Mouse (Mus musculus) midbrain, embryonic 15.5 days (tissue): ENCODE measurements around the gene Tpcn1. TPM values are rescaled to one million over a fixed set of nuclear protein-coding genes. Genes with fewer than 3 reads are reported as not detected.
A peak's percentile ranks its signal among the peaks of the same experiment; 100 is the strongest.
"Not testable (repeated sequence)": the region's sequence is repeated elsewhere in the genome, so short reads cannot be mapped to it uniquely, and the experiment has no call there.

Experiments
- ATAC-seq: fragments of 200-750 bp; cut with Nextera tagmentation; replicated peaks from 2 replicates; pipeline ENCODE4 v1.8.0; 2017; ENCODE audit warnings: moderate TSS enrichment
- H3K27ac ChIP-seq: fragments of 300-500 bp; sonication (generic); 2 replicates; pipeline ENCODE4 v1.5.1; 2015; ENCODE audit warnings: mild to moderate bottlenecking, inconsistent platforms
- H3K27me3 ChIP-seq: fragments of 300-500 bp; sonication (generic); replicated peaks from 2 replicates; pipeline ENCODE4 v1.6.1; 2015; ENCODE audit warnings: inconsistent platforms
- H3K36me3 ChIP-seq: fragments of 300-500 bp; sonication (generic); replicated peaks from 2 replicates; pipeline ENCODE4 v1.6.1; 2015; ENCODE audit warnings: inconsistent platforms
- H3K4me1 ChIP-seq: fragments of 300-500 bp; sonication (generic); 2 replicates; pipeline ENCODE4 v1.6.1; 2015; ENCODE audit warnings: inconsistent platforms
- H3K4me2 ChIP-seq: fragments of 300-500 bp; sonication (generic); 2 replicates; pipeline ENCODE4 v1.6.1; 2015; ENCODE audit warnings: inconsistent platforms, mild to moderate bottlenecking, moderate library complexity
- H3K4me3 ChIP-seq: fragments of 300-500 bp; sonication (generic); 2 replicates; pipeline ENCODE4 v1.5.1; 2015; ENCODE audit warnings: mild to moderate bottlenecking, inconsistent platforms
- H3K9ac ChIP-seq: fragments of 300-500 bp; sonication (generic); 2 replicates; pipeline ENCODE4 v1.6.1; 2015; ENCODE audit warnings: mild to moderate bottlenecking, inconsistent platforms
- H3K9me3 ChIP-seq: fragments of 300-500 bp; sonication (generic); 2 replicates; pipeline ENCODE4 v1.6.1; 2016; ENCODE audit warnings: inconsistent platforms
- WGBS: fragments of 180-500 bp; shearing (Covaris S2); methylation state at CpG from one replicate; pipeline ENCODE4 v1.1.7; 2015; ENCODE audit warnings: mixed read lengths; 5-methylcytosine and 5-hydroxymethylcytosine counted together
- polyA plus RNA-seq: library from polyadenylated mRNA; unstranded; fragments of >200 nt; fragmentation: Nextera tagmentation; extraction: Ambion mirVana; gene quantifications from 2 replicates; pipeline ENCODE4 v1.2.1, GENCODE M21; 2015

The Tpcn1 gene
- polyA plus RNA-seq, 1 experiment from 2014 or later, result 17.7 TPM

- Histone ChIP-seq H3K9me3 (no peaks in the 10 kb centered on the region), H3K4me1 (peaks cover 20% of the 10 kb centered on the region; the same call in 1 of the 2 replicates), H3K4me2 (no peak overlapping the region), H3K9ac (no peak overlapping the region), H3K27me3 (peaks cover 13% of the 10 kb centered on the region), H3K4me3 (no peak overlapping the region), H3K27ac (no peak overlapping the region), H3K36me3 (no peaks in the 10 kb centered on the region)
- no peak for ATAC-seq
- WGBS, result 34% methylated on average over 15 of the region's 15 CpGs
Observed at GRCm38 (mm10) chr5:120512911-120513555, 75.4 kb downstream of the Tpcn1 start.

- peak overlapping the region; percentile 40 for H3K4me3 ChIP-seq
- WGBS, result 42% methylated on average over 14 of the region's 14 CpGs
- peaks cover 20% of the 10 kb centered on the region; the same call in 1 of the 2 replicates for H3K4me1 ChIP-seq
- H3K9me3 ChIP-seq, result no peaks in the 10 kb centered on the region
- no peaks in the 10 kb centered on the region for H3K36me3 ChIP-seq
- peak overlapping the region; percentile 77 for H3K4me2 ChIP-seq
- no peak; the same call in 1 of the 2 replicates for ATAC-seq
- H3K9ac ChIP-seq, result no peak overlapping the region
- H3K27me3 ChIP-seq, result peaks cover 13% of the 10 kb centered on the region
- no peak overlapping the region for H3K27ac ChIP-seq
Observed at GRCm38 (mm10) chr5:120511643-120512220, 76.7 kb downstream of the Tpcn1 start.

- no peaks in the 10 kb centered on the region for H3K9me3 ChIP-seq
- peak within 1 kb of the TSS; percentile 77 for H3K4me2 ChIP-seq
- under 1% methylated on average over 36 of the region's 36 CpGs for WGBS
- H3K27ac ChIP-seq, result no peak within 1 kb of the TSS
- H3K9ac ChIP-seq, result 0 out of 2 replicates have a peak within 1 kb of the TSS, but pooled peaks have one; percentile 2
- peaks cover 13% of the 10 kb centered on the region for H3K27me3 ChIP-seq
- ATAC-seq, result peak; percentile 77
- peaks cover 20% of the 10 kb centered on the region; the same call in 1 of the 2 replicates for H3K4me1 ChIP-seq
- peak within 1 kb of the TSS; percentile 40 for H3K4me3 ChIP-seq
- no peaks in the 10 kb centered on the region for H3K36me3 ChIP-seq
Observed at GRCm38 (mm10) chr5:120510982-120511642, 77.4 kb downstream of the Tpcn1 start, which contains the start of gene Slc8b1. TSS of gene Slc8b1 (plus strand) at chr5:120511168.

DNA sequence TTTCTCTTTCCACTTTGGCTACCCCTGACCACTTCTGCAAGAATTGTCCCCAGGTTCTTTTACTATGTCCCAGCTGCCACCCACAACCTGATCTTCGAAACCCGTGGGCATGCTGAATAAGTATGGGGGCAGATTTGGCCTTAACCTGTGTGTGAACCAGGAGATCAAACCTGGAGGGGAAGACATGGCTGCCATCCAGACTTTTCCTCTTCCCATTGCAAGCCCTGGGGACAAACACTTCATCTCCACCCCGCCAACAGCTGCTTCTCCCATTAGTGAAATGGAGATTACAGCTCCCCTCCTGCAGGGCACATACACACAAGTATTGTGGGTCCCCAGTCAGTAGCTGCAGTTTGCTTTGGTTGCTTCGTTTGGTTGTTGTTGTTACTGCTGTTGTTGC is 81.2 kb downstream of the Tpcn1 start:
- Histone ChIP-seq H3K9ac (no peak overlapping the region), H3K36me3 (no peaks in the 10 kb centered on the region), H3K27me3 (peaks cover 13% of the 10 kb centered on the region), H3K9me3 (no peaks in the 10 kb centered on the region), H3K4me3 (no peak overlapping the region), H3K4me1 (peaks cover 17% of the 10 kb centered on the region), H3K27ac (no peak overlapping the region), H3K4me2 (no peak overlapping the region)
- WGBS, result 51% methylated on average over 4 of the region's 4 CpGs
- no peak for ATAC-seq

GRCm38 (mm10) chr5:120506490-120506889 is 82.0 kb downstream of the Tpcn1 start:
- no peaks in the 10 kb centered on the region for H3K9me3 ChIP-seq
- 62% methylated on average over 9 of the region's 9 CpGs for WGBS
- no peak overlapping the region for H3K4me2 ChIP-seq
- H3K27me3 ChIP-seq, result peaks cover 6% of the 10 kb centered on the region; the same call in 1 of the 2 replicates
- no peak overlapping the region for H3K9ac ChIP-seq
- ATAC-seq, result no peak
- H3K4me1 ChIP-seq, result peaks cover 25% of the 10 kb centered on the region
- H3K4me3 ChIP-seq, result no peak overlapping the region
- H3K27ac ChIP-seq, result no peak overlapping the region
- no peaks in the 10 kb centered on the region for H3K36me3 ChIP-seq

DNA sequence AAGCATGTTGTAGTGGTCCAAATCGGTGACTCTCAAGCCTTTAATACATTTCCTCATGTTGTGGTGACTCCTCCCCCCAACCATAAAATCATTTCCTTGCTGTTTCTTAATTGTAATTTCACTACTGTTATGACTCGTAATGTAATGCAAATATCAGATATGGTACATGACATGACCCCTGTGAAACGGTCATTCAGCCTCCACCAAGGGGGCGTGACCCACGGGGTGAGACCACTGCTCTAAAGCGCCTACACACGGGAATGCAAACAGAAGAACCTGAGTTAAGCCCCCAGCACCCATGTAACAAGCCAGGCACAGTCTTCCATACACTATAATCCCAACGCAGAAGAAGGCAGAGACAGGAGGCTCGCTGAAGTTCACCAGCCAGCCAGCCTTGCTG is 82.7 kb downstream of the Tpcn1 start:
- Histone ChIP-seq H3K9me3 (no peaks in the 10 kb centered on the region), H3K4me2 (no peak overlapping the region), H3K27ac (no peak overlapping the region), H3K9ac (no peak overlapping the region), H3K36me3 (no peaks in the 10 kb centered on the region), H3K4me3 (no peak overlapping the region), H3K4me1 (peaks cover 21% of the 10 kb centered on the region), H3K27me3 (no peaks in the 10 kb centered on the region)
- no peak for ATAC-seq
- 75% methylated on average over 9 of the region's 9 CpGs for WGBS

DNA sequence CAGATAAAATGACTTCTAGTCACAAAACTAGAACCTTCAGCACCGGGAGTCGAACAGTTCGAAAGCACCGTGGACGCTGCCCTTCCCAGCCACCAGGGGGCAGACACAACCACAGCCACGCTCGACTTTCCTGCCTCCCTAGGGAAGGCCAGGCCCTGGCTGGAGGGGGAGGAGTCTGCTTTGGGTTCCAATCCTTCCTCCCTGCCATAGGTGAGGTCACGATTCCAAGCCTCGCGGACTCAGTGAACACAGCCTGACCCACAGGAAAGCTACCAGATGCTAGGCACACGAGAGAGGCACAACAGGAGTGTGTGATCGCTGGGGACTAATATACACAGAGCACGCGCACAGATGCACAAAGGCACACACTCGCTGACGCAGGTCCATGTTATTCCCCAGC is 83.1 kb downstream of the Tpcn1 start:
- Histone ChIP-seq H3K36me3 (no peaks in the 10 kb centered on the region), H3K4me2 (no peak overlapping the region), H3K27ac (no peak overlapping the region), H3K9me3 (no peaks in the 10 kb centered on the region), H3K4me1 (peaks cover 19% of the 10 kb centered on the region), H3K4me3 (no peak overlapping the region), H3K27me3 (no peaks in the 10 kb centered on the region), H3K9ac (no peak overlapping the region)
- WGBS, result 24% methylated on average over 16 of the region's 16 CpGs
- no peak for ATAC-seq

- ATAC-seq, result peak; percentile 79
- under 1% methylated on average over 48 of the region's 55 CpGs for WGBS
- Histone ChIP-seq H3K9ac (peak within 1 kb of the TSS; percentile 89), H3K9me3 (no peaks in the 10 kb centered on the region), H3K4me2 (peak within 1 kb of the TSS; percentile 92), H3K27me3 (no peaks in the 10 kb centered on the region), H3K36me3 (no peaks in the 10 kb centered on the region), H3K4me1 (peaks cover 17% of the 10 kb centered on the region), H3K27ac (0 out of 2 replicates have a peak within 1 kb of the TSS, but pooled peaks have one; percentile 51), H3K4me3 (peak within 1 kb of the TSS; percentile 90)
Observed at GRCm38 (mm10) chr5:120503144-120503795, 85.2 kb downstream of the Tpcn1 start, which contains the start of gene Plbd2. TSS of gene Plbd2 (minus strand) at chr5:120503625.

GRCm38 (mm10) chr5:120502675-120503143 is 85.8 kb downstream of the Tpcn1 start:
- peaks cover 17% of the 10 kb centered on the region for H3K4me1 ChIP-seq
- no peaks in the 10 kb centered on the region for H3K36me3 ChIP-seq
- H3K9ac ChIP-seq, result peak overlapping the region; percentile 89
- 7% methylated on average over 12 of the region's 12 CpGs for WGBS
- peak overlapping the region; percentile 90 for H3K4me3 ChIP-seq
- H3K27me3 ChIP-seq, result no peaks in the 10 kb centered on the region
- H3K9me3 ChIP-seq, result no peaks in the 10 kb centered on the region
- 0 out of 2 replicates have a peak overlapping the region, but pooled peaks have one; percentile 51 for H3K27ac ChIP-seq
- peak overlapping the region; percentile 92 for H3K4me2 ChIP-seq
- peak; percentile 35 for ATAC-seq

GRCm38 (mm10) chr5:120502147-120502621 is 86.3 kb downstream of the Tpcn1 start:
- Histone ChIP-seq H3K27ac (no peak overlapping the region), H3K4me1 (peaks cover 17% of the 10 kb centered on the region), H3K9ac (peak overlapping the region; percentile 89), H3K36me3 (no peaks in the 10 kb centered on the region), H3K4me3 (peak overlapping the region; percentile 90), H3K9me3 (no peaks in the 10 kb centered on the region), H3K4me2 (peak overlapping the region; percentile 92), H3K27me3 (no peaks in the 10 kb centered on the region)
- 73% methylated on average over 9 of the region's 9 CpGs for WGBS
- ATAC-seq, result no peak

DNA sequence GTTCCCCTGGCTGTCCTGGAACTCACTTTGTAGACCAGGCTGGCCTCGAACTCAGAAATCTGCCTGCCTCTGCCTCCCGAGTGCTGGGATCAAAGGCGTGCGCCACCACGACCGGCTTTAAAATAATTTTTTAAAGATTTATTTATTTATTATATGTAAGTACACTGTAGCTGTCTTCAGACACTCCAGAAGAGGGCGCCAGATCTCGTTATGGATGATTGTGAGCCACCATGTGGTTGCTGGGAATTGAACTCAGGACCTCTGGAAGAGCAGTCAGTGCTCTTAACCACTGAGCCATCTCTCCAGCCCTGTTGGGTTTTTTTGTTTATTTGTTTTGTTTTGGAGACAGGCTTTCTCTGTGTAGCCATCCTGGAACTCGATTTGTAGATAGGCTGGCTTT is 87.9 kb downstream of the Tpcn1 start:
- H3K36me3 ChIP-seq, H3K4me3 ChIP-seq, H3K27me3 ChIP-seq, H3K9me3 ChIP-seq, H3K27ac ChIP-seq, H3K4me2 ChIP-seq, H3K9ac ChIP-seq, ATAC-seq: not testable (repeated sequence)
- 89% methylated on average over 9 of the region's 9 CpGs for WGBS
- peaks cover 17% of the 10 kb centered on the region for H3K4me1 ChIP-seq

DNA sequence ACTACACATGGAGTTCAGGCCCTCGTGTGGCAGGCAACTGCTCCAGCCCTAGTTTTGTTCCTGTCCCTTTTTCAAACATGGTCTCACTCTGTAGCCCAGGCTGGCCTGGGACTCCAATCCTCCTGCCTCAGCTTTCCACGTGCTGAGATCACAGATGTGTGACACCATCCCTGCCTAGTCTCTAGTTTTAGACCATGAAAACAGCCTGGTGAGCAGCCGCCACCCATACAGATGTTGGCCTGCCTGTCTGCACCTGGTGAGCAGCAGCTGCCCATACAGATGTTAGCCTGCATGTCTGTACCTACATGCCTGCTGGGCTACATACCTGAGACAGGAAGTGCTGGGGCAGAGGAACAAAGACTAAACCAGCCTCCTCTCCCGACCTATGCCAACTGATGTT is 89.3 kb downstream of the Tpcn1 start:
- H3K36me3 ChIP-seq, result no peaks in the 10 kb centered on the region
- no peak overlapping the region for H3K9ac ChIP-seq
- 85% methylated on average over 4 of the region's 4 CpGs for WGBS
- no peak for ATAC-seq
- H3K9me3 ChIP-seq, result no peaks in the 10 kb centered on the region
- no peak overlapping the region for H3K4me2 ChIP-seq
- no peak overlapping the region for H3K27ac ChIP-seq
- no peak overlapping the region for H3K4me3 ChIP-seq
- no peaks in the 10 kb centered on the region for H3K27me3 ChIP-seq
- peaks cover 17% of the 10 kb centered on the region for H3K4me1 ChIP-seq
